In the genomic region with DNA sequence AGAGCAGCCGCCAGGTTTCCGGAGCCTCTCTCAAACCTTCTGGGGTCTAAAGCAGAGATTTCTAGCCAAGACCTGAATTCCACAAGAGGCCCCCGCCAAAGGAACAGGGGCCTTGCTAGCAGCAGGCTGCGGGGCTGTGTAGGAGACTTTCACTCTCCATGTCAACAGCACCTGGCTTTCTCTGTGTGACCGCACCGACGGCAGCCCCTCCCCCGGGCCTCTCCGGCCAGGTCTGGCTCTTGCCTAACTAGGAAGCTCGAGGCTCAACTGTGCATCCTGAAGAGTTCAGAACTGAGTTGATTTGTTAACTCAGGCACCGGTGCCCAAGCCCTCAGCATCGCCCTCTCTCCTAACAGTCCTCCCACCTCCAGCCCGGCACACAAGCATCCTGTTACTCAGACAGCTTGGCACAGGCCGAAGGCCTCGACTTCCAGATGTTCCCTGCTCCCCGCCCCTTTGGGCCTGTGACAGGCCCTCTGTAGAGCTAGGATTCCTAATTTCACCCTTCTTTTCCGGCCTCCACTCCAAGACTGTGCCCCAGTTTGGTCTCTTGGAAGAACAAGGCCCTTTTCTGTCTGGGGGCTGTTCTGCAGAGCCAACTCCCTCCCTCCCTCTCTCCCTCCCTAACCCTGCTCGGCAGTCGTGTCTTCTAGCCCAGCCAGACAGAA, we compare ENCODE assay signal across 9 mouse cellular contexts.
A peak's percentile ranks its signal among the peaks of the same experiment; 100 is the strongest.
DNase-seq lines count a peak whose midpoint lies in the region; ATAC-seq and TF ChIP-seq lines count a peak whose summit lies in the region.
"Had no signal": no experiment of that assay in that cellular context is flagged by ENCODE, and none has a peak within 500 bp of the region (broad histone marks: within the 10 kb centered on the region; RNA-seq: fewer than 3 reads in every experiment).

No protein-coding gene starts in this region.

- H3K4me3 ChIP-seq in lung, adult 2 months (replicated peaks; ENCODE audit: extremely low read depth, low read depth, low read length) = no peak overlapping the region

- WGBS in lung, adult 2 months = 24% methylated on average over 19 of the region's 19 CpGs

- H3K4me1 ChIP-seq in lung, adult 2 months (ENCODE audit: control insufficient read depth, insufficient read depth, low read length) = no peaks in the 10 kb centered on the region; the same call in 1 of the 2 replicates

- DNase-seq in NIH3T3 (ENCODE audit: low read depth) = peak; percentile 97
- peak; percentile 53 to 66 for DNase-seq in cerebellum, postnatal 25 days
- DNase-seq in frontal cortex, postnatal 14 days (ENCODE audit: low spot score in 2 of 2) = peak; percentile 59 to 82
- DNase-seq in layer of hippocampus, adult 8-10 months (ENCODE audit: low spot score in 2 of 2) = peak; percentile 82 to 90
- DNase-seq in lung, adult 2 months = peak; percentile 65
- peak; percentile 66 for DNase-seq in ovary, postnatal 10 days (ENCODE audit: low spot score)
- DNase-seq in urinary bladder, postnatal 14 days (ENCODE audit: low spot score) = peak; percentile 81

- peak; percentile 14; the same call in 1 of the 2 replicates for TF ChIP-seq POLR2A in lung, adult 2 months (IDR thresholded peaks at IDR 0.05; ENCODE audit: borderline replicate concordance, extremely low read depth, low read depth, low read length)

- TF ChIP-seq CTCF in lung, adult 2 months (IDR thresholded peaks at IDR 0.05; ENCODE audit: insufficient read depth, low read length) = no peak

- ATAC-seq in hematopoietic stem cell, adult 5-6 weeks (replicated peaks in 1 of 2; ENCODE audit: insufficient read depth in 1 of 2, low FRiP score in 2 of 2, low TSS enrichment in 1 of 2, low read depth in 1 of 2, poor library complexity in 2 of 2, severe bottlenecking in 2 of 2) = peak; percentile 72 to 82
- ATAC-seq: Patski had no signal
